Mouse (Mus musculus): ENCODE data around the gene Nr2e3.

DNA sequence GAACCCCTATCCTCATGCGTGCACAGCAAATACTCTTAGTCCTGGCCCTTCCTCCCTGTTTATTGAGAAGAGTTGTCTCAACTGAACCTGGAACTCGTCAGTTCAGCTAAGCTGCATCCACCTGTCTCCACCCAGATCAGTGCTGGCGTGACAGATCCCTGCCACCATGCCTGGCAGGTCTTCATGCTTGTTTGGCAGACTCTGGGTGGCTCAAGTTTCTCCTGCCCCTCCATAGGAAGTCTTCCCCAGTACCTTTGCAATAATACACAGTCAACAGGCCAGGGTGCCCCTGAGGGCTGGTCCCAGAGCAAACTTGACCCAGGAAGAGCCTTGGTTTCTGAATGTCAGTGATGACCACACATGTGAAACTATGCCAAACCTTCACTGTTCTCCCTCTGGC, 15.2 kb downstream of the Nr2e3 start:
- no peak for TF ChIP-seq CTCF (IDR thresholded peaks at IDR 0.05; ENCODE audit: low read depth)
- TF ChIP-seq EP300 (IDR thresholded peaks at IDR 0.05; ENCODE audit: low read depth): no peak

Measured in heart, postnatal 0 days (tissue).